Mouse (Mus musculus): ENCODE measurements around the gene Dyrk1a. TPM values are rescaled to one million over a fixed set of nuclear protein-coding genes. Genes with fewer than 3 reads are reported as not detected.
A peak's percentile ranks its signal among the peaks of the same experiment; 100 is the strongest.

The Dyrk1a gene
- polyA plus RNA-seq, 1 experiment from 2014 or later: 16.8 TPM

DNA sequence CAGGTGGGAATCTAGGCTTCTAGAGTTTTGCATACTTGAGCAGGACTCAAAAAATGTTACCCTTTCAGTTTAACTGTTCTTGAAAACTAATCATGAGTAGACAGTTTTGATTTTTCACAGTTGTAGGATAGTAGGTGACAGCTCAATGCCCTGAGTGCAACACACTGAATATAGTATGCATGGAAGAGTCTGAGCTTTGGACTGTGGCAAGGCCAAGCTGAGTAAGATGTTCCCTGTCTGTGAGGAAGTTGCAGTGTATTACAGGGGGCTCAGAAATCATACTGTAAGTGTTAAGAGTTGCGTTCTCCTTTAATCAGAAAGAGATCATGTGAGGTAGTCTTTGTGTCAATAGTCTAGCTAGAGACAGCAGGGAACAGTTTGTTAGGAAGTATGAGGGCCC lies 20.4 kb downstream of the Dyrk1a start:
- H3K27ac ChIP-seq (ENCODE audit: low read length): no peak overlapping the region
- no peak overlapping the region for H3K4me2 ChIP-seq (replicated peaks; ENCODE audit: low read depth, low read length)
- H3K27me3 ChIP-seq (ENCODE audit: control insufficient read depth, insufficient read depth, low read length): no peaks in the 10 kb centered on the region
- H3K9ac ChIP-seq (replicated peaks; ENCODE audit: low read depth, low read length): no peak overlapping the region
- WGBS: 73% methylated on average over 1 of the region's 1 CpGs
- no peak for ATAC-seq (ENCODE audit: insufficient number of reproducible peaks, insufficient read depth, low FRiP score, low read depth)
- H3K4me1 ChIP-seq (ENCODE audit: control insufficient read depth, insufficient read depth, low read length): peaks cover 44% of the 10 kb centered on the region; the same call in 1 of the 2 replicates
- H3K4me3 ChIP-seq (ENCODE audit: low read depth, low read length): no peak overlapping the region
- H3K9me3 ChIP-seq (ENCODE audit: control insufficient read depth, low read depth, low read length): no peaks in the 10 kb centered on the region
- H3K36me3 ChIP-seq (ENCODE audit: control insufficient read depth, insufficient read depth, low read length): no peaks in the 10 kb centered on the region

DNA sequence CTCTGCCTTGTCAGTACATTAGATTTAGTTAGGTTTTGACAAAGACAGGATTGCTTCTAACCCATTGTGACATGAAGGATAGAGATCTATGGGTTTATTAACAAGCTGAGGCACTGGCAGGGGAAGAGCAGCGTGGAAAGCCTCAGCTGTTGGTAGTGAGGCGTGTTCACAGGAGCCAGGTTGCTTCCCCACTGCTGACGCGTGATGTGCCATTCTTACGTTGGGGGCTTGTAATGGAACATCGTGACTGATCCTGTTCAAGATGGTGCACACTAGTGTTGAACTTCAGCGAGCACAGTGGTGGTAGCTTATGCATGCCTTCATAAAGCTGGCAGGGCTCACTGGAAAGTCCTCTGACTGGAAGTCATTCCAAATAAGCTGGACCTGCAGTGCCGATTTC lies 21.2 kb downstream of the Dyrk1a start:
- Histone ChIP-seq H3K9me3 (ENCODE audit: control insufficient read depth, low read depth, low read length) (no peaks in the 10 kb centered on the region), H3K4me3 (ENCODE audit: low read depth, low read length) (no peak overlapping the region), H3K27me3 (ENCODE audit: control insufficient read depth, insufficient read depth, low read length) (no peaks in the 10 kb centered on the region), H3K4me1 (ENCODE audit: control insufficient read depth, insufficient read depth, low read length) (peaks cover 44% of the 10 kb centered on the region; the same call in 1 of the 2 replicates), H3K9ac (replicated peaks; ENCODE audit: low read depth, low read length) (no peak overlapping the region), H3K4me2 (replicated peaks; ENCODE audit: low read depth, low read length) (no peak overlapping the region), H3K36me3 (ENCODE audit: control insufficient read depth, insufficient read depth, low read length) (no peaks in the 10 kb centered on the region), H3K27ac (ENCODE audit: low read length) (no peak overlapping the region)
- no peak for ATAC-seq (ENCODE audit: insufficient number of reproducible peaks, insufficient read depth, low FRiP score, low read depth)
- WGBS: 79% methylated on average over 8 of the region's 8 CpGs

DNA sequence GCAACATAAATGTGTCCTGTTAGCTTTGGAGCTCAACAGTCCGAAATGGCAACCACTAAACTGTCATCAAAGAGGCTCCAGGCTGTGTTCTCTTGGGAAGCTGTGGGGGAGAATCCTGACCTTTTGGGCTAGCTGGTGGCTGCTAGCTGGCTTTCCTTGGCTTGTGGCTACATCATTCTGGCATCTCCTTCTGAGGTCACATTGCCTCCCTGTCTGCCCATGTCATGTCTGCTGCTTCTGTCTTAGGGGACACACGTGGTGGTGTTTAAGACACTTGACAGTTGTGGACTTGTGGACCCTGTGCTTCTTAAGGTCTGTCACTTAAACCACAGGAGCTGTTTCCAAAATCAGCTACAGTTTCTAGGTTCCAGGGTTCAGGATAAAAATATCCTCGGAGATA lies 21.7 kb downstream of the Dyrk1a start:
- H3K27me3 ChIP-seq (ENCODE audit: control insufficient read depth, insufficient read depth, low read length): no peaks in the 10 kb centered on the region
- no peak overlapping the region for H3K9ac ChIP-seq (replicated peaks; ENCODE audit: low read depth, low read length)
- H3K4me1 ChIP-seq (ENCODE audit: control insufficient read depth, insufficient read depth, low read length): peaks cover 39% of the 10 kb centered on the region; the same call in 1 of the 2 replicates
- ATAC-seq (ENCODE audit: insufficient number of reproducible peaks, insufficient read depth, low FRiP score, low read depth): no peak
- no peak overlapping the region for H3K4me3 ChIP-seq (ENCODE audit: low read depth, low read length)
- no peak overlapping the region for H3K4me2 ChIP-seq (replicated peaks; ENCODE audit: low read depth, low read length)
- H3K9me3 ChIP-seq (ENCODE audit: control insufficient read depth, low read depth, low read length): no peaks in the 10 kb centered on the region
- WGBS: 82% methylated on average over 3 of the region's 3 CpGs
- H3K36me3 ChIP-seq (ENCODE audit: control insufficient read depth, insufficient read depth, low read length): no peaks in the 10 kb centered on the region
- no peak overlapping the region for H3K27ac ChIP-seq (ENCODE audit: low read length)

DNA sequence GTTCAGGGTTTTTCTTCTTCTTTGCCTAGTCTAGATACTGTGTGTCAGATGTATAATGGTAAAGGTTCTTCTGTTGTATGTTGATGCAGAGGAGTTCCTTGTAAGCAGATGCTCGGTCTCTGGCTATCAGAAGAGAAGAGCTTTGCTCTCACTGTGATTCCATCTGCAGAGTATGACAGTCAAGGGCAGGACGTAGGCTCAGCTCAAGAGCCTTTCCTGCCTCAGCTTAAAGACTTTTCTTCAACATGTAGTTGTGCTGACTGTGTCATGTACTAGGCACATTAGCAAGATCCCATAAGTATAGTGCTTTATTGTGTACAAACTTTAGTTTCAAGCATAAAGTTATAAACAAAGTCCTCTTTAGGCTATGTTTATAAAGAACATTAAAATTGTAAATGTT lies 26.8 kb downstream of the Dyrk1a start:
- Histone ChIP-seq H3K27ac (ENCODE audit: low read length) (no peak overlapping the region), H3K9me3 (ENCODE audit: control insufficient read depth, low read depth, low read length) (no peaks in the 10 kb centered on the region), H3K4me2 (replicated peaks; ENCODE audit: low read depth, low read length) (no peak overlapping the region), H3K27me3 (ENCODE audit: control insufficient read depth, insufficient read depth, low read length) (no peaks in the 10 kb centered on the region), H3K4me3 (ENCODE audit: low read depth, low read length) (no peak overlapping the region), H3K9ac (replicated peaks; ENCODE audit: low read depth, low read length) (no peak overlapping the region), H3K36me3 (ENCODE audit: control insufficient read depth, insufficient read depth, low read length) (no peaks in the 10 kb centered on the region), H3K4me1 (ENCODE audit: control insufficient read depth, insufficient read depth, low read length) (peaks cover 37% of the 10 kb centered on the region)
- no peak for ATAC-seq (ENCODE audit: insufficient number of reproducible peaks, insufficient read depth, low FRiP score, low read depth)
- WGBS: 70% methylated on average over 2 of the region's 2 CpGs

DNA sequence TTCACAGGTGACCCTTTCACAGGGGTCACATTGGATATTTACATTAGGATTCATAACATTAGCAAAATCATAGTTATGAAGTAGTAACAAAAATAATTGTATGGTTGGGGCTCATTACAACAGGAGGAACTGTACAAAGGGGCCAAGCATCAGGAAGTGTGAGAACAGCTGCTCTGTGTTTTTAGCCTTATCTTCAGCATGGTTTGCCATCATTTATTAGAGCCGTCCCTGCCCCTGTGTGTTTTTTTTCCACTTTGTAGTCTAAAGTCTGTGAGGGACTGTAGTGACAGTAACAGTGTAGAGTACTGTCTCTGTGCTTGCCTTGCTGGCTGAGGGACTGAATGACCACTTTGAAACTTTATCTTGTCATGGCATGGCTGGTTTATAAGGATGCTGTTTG lies 27.8 kb downstream of the Dyrk1a start:
- Histone ChIP-seq H3K27ac (ENCODE audit: low read length) (no peak overlapping the region), H3K4me3 (ENCODE audit: low read depth, low read length) (no peak overlapping the region), H3K36me3 (ENCODE audit: control insufficient read depth, insufficient read depth, low read length) (no peaks in the 10 kb centered on the region), H3K4me2 (replicated peaks; ENCODE audit: low read depth, low read length) (no peak overlapping the region), H3K9me3 (ENCODE audit: control insufficient read depth, low read depth, low read length) (no peaks in the 10 kb centered on the region), H3K4me1 (ENCODE audit: control insufficient read depth, insufficient read depth, low read length) (peaks cover 45% of the 10 kb centered on the region), H3K9ac (replicated peaks; ENCODE audit: low read depth, low read length) (no peak overlapping the region), H3K27me3 (ENCODE audit: control insufficient read depth, insufficient read depth, low read length) (no peaks in the 10 kb centered on the region)
- ATAC-seq (ENCODE audit: insufficient number of reproducible peaks, insufficient read depth, low FRiP score, low read depth): no peak
- WGBS: 18% methylated on average over 1 of the region's 1 CpGs

DNA sequence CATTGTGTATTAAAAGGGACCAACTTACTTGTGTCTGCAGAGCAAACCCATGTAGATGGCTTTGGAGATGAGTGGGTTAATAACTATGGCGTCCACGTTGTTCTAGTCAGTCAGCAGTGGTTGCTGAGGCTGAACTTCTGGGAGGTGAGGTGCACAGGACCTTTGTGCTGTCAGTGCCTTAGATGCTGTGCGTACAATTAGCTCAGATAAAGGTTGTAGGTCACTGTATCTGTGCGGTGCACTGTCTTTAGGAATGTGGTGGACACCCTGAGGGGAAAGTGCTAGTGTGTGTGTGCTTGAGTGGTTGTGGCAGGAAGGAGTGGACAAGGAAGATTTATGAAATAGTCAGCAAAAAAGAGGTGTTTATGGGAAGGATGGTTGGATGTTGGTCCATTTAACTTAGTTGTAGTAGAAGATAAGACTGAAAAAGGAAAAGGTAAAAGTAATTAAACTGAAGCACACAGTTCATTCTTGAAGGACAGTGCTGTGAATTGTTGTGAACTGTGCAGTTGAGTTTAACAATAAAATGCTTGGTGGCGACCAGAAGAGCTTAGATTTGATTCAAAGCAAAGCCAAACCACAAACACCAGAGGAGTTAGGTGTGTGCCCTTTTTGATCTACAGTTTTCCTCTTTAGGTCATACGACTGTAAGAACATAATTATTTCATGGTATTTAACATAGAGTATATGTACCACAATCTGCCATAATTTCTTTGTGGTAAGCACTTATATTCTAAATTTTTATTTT lies 30.3 kb downstream of the Dyrk1a start:
- peaks cover 54% of the 10 kb centered on the region for H3K4me1 ChIP-seq (ENCODE audit: control insufficient read depth, insufficient read depth, low read length)
- H3K27me3 ChIP-seq (ENCODE audit: control insufficient read depth, insufficient read depth, low read length): no peaks in the 10 kb centered on the region
- no peaks in the 10 kb centered on the region for H3K9me3 ChIP-seq (ENCODE audit: control insufficient read depth, low read depth, low read length)
- ATAC-seq (ENCODE audit: insufficient number of reproducible peaks, insufficient read depth, low FRiP score, low read depth): no peak
- H3K9ac ChIP-seq (replicated peaks; ENCODE audit: low read depth, low read length): no peak overlapping the region
- no peak overlapping the region for H3K4me3 ChIP-seq (ENCODE audit: low read depth, low read length)
- H3K4me2 ChIP-seq (replicated peaks; ENCODE audit: low read depth, low read length): no peak overlapping the region
- 31% methylated on average over 6 of the region's 6 CpGs for WGBS
- H3K27ac ChIP-seq (ENCODE audit: low read length): no peak overlapping the region
- no peaks in the 10 kb centered on the region for H3K36me3 ChIP-seq (ENCODE audit: control insufficient read depth, insufficient read depth, low read length)

DNA sequence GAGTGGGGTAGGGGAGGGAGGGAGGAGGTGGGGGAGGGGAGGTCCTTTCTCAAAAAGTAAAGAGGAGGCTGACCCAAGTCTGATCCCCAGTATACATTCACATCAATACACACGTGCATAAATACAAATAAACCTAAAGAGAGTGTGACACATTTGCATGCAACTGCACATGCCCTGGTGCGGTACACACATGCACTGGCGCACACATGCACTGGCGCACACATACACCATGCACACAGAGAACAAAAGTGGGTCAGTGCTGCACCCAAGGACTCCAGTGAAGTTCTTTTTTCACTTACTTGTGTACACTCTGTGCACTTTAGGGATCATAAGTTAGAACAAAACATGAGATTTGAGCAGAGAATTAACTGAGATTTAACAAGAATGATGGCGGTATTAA lies 31.3 kb downstream of the Dyrk1a start:
- Histone ChIP-seq H3K4me3 (ENCODE audit: low read depth, low read length) (no peak overlapping the region), H3K27ac (ENCODE audit: low read length) (0 out of 2 replicates have a peak overlapping the region, but pooled peaks have one; percentile 21), H3K4me2 (replicated peaks; ENCODE audit: low read depth, low read length) (no peak overlapping the region), H3K9me3 (ENCODE audit: control insufficient read depth, low read depth, low read length) (no peaks in the 10 kb centered on the region), H3K4me1 (ENCODE audit: control insufficient read depth, insufficient read depth, low read length) (peaks cover 54% of the 10 kb centered on the region), H3K36me3 (ENCODE audit: control insufficient read depth, insufficient read depth, low read length) (no peaks in the 10 kb centered on the region), H3K9ac (replicated peaks; ENCODE audit: low read depth, low read length) (no peak overlapping the region), H3K27me3 (ENCODE audit: control insufficient read depth, insufficient read depth, low read length) (no peaks in the 10 kb centered on the region)
- ATAC-seq (ENCODE audit: insufficient number of reproducible peaks, insufficient read depth, low FRiP score, low read depth): 0 out of 2 replicates have a peak, but pooled peaks have one; percentile 35
- 58% methylated on average over 5 of the region's 5 CpGs for WGBS

DNA sequence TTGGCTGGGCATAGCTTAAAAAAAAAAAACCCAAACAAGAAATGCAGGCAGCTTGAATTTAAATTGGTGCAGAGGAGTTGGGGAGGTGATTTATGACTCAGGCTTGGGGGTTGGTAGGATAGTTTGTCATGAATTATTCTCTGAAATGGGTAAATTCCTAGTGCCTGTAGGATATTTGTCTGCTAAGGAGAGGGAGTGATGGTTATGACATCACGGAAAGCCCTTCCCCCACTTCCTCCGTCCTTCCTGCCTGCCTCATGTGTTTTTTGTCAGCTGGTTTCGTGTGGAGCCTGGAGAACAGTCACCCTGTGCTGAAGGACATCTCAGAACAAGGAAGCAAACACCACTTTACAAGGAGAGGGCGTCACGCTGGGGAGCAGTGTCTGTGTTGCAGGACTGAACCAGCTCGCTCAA lies 31.7 kb downstream of the Dyrk1a start:
- no peak overlapping the region; the same call in 1 of the 2 replicates for H3K27ac ChIP-seq (ENCODE audit: low read length)
- H3K9ac ChIP-seq (replicated peaks; ENCODE audit: low read depth, low read length): no peak overlapping the region
- peak; percentile 72; the same call in 1 of the 2 replicates for ATAC-seq (ENCODE audit: insufficient number of reproducible peaks, insufficient read depth, low FRiP score, low read depth)
- peaks cover 53% of the 10 kb centered on the region for H3K4me1 ChIP-seq (ENCODE audit: control insufficient read depth, insufficient read depth, low read length)
- H3K4me3 ChIP-seq (ENCODE audit: low read depth, low read length): no peak overlapping the region
- H3K9me3 ChIP-seq (ENCODE audit: control insufficient read depth, low read depth, low read length): no peaks in the 10 kb centered on the region
- H3K36me3 ChIP-seq (ENCODE audit: control insufficient read depth, insufficient read depth, low read length): no peaks in the 10 kb centered on the region
- no peak overlapping the region for H3K4me2 ChIP-seq (replicated peaks; ENCODE audit: low read depth, low read length)
- 5% methylated on average over 6 of the region's 6 CpGs for WGBS
- no peaks in the 10 kb centered on the region for H3K27me3 ChIP-seq (ENCODE audit: control insufficient read depth, insufficient read depth, low read length)

DNA sequence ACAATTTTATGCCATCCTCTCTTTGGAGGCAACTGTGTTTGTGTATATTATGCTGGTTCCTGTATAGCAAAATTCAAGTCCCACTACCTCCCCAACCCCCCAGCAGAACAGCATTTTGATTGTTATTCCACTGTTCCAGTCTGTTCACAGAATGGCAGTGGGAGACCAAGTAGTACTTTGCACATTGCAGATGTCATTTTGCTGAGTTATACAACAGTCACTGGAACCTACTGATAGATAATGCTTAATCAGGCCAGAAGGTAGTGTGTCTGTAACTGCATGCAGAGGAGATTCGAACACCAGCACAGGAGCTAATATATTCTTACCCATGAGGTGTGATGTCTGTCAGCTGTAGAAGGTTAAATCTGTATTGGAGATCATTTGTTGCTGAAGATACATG lies 32.4 kb downstream of the Dyrk1a start:
- Histone ChIP-seq H3K9ac (replicated peaks; ENCODE audit: low read depth, low read length) (no peak overlapping the region), H3K9me3 (ENCODE audit: control insufficient read depth, low read depth, low read length) (no peaks in the 10 kb centered on the region), H3K4me3 (ENCODE audit: low read depth, low read length) (no peak overlapping the region), H3K36me3 (ENCODE audit: control insufficient read depth, insufficient read depth, low read length) (no peaks in the 10 kb centered on the region), H3K4me1 (ENCODE audit: control insufficient read depth, insufficient read depth, low read length) (peaks cover 47% of the 10 kb centered on the region), H3K4me2 (replicated peaks; ENCODE audit: low read depth, low read length) (no peak overlapping the region), H3K27me3 (ENCODE audit: control insufficient read depth, insufficient read depth, low read length) (no peaks in the 10 kb centered on the region), H3K27ac (ENCODE audit: low read length) (no peak overlapping the region)
- ATAC-seq (ENCODE audit: insufficient number of reproducible peaks, insufficient read depth, low FRiP score, low read depth): no peak
- WGBS: 83% methylated on average over 1 of the region's 1 CpGs
